Mouse (Mus musculus): ENCODE results near the gene Zfp652. TPM values are rescaled to one million over a fixed set of nuclear protein-coding genes. Genes with fewer than 3 reads are reported as not detected.
A peak's percentile ranks its signal among the peaks of the same experiment; 100 is the strongest.

Zfp652 gene
- polyA plus RNA-seq, 1 experiment from 2014 or later: 26.6 TPM

GRCm38 (mm10) chr11:95688515-95688914, 24.0 kb upstream of the Zfp652 start:
- ATAC-seq (ENCODE audit: insufficient number of reproducible peaks, low FRiP score, low TSS enrichment, low read depth): no peak
- Histone ChIP-seq H3K4me1 (no peaks in the 10 kb centered on the region), H3K4me2 (no peak overlapping the region), H3K27ac (no peak overlapping the region), H3K4me3 (no peak overlapping the region), H3K9ac (no peak overlapping the region), H3K9me3 (no peaks in the 10 kb centered on the region), H3K27me3 (no peaks in the 10 kb centered on the region), H3K36me3 (no peaks in the 10 kb centered on the region)
- 61% methylated on average over 6 of the region's 6 CpGs for WGBS

- Histone ChIP-seq H3K4me2 (no peak overlapping the region), H3K9me3 (no peaks in the 10 kb centered on the region), H3K9ac (no peak overlapping the region), H3K27me3 (no peaks in the 10 kb centered on the region), H3K36me3 (no peaks in the 10 kb centered on the region), H3K4me3 (no peak overlapping the region), H3K27ac (no peak overlapping the region), H3K4me1 (no peaks in the 10 kb centered on the region)
- ATAC-seq (ENCODE audit: insufficient number of reproducible peaks, low FRiP score, low TSS enrichment, low read depth): no peak
- WGBS: 59% methylated on average over 7 of the region's 7 CpGs
These were observed 23.5 kb upstream of the Zfp652 start for GRCm38 (mm10) chr11:95688981-95689380.

GRCm38 (mm10) chr11:95689544-95689943, 22.9 kb upstream of the Zfp652 start:
- no peak overlapping the region for H3K4me3 ChIP-seq
- no peak overlapping the region for H3K4me2 ChIP-seq
- H3K27me3 ChIP-seq: no peaks in the 10 kb centered on the region
- H3K9me3 ChIP-seq: no peaks in the 10 kb centered on the region
- no peaks in the 10 kb centered on the region for H3K36me3 ChIP-seq
- no peak overlapping the region for H3K27ac ChIP-seq
- no peaks in the 10 kb centered on the region for H3K4me1 ChIP-seq
- WGBS: 81% methylated on average over 3 of the region's 3 CpGs
- ATAC-seq (ENCODE audit: insufficient number of reproducible peaks, low FRiP score, low TSS enrichment, low read depth): no peak
- no peak overlapping the region for H3K9ac ChIP-seq

GRCm38 (mm10) chr11:95698541-95698940, 13.9 kb upstream of the Zfp652 start:
- Histone ChIP-seq H3K36me3 (no peaks in the 10 kb centered on the region), H3K4me2 (no peak overlapping the region), H3K27ac (no peak overlapping the region), H3K4me3 (no peak overlapping the region), H3K9me3 (no peaks in the 10 kb centered on the region), H3K27me3 (no peaks in the 10 kb centered on the region), H3K4me1 (no peaks in the 10 kb centered on the region; the same call in none of the 2 replicates), H3K9ac (no peak overlapping the region)
- 67% methylated on average over 5 of the region's 5 CpGs for WGBS
- no peak for ATAC-seq (ENCODE audit: insufficient number of reproducible peaks, low FRiP score, low TSS enrichment, low read depth)

GRCm38 (mm10) chr11:95700778-95701739, 11.4 kb upstream of the Zfp652 start:
- no peak for ATAC-seq (ENCODE audit: insufficient number of reproducible peaks, low FRiP score, low TSS enrichment, low read depth)
- H3K27me3 ChIP-seq: no peaks in the 10 kb centered on the region
- no peak overlapping the region for H3K4me3 ChIP-seq
- H3K27ac ChIP-seq: no peak overlapping the region
- H3K4me2 ChIP-seq: no peak overlapping the region
- no peaks in the 10 kb centered on the region; the same call in none of the 2 replicates for H3K4me1 ChIP-seq
- no peaks in the 10 kb centered on the region for H3K36me3 ChIP-seq
- H3K9me3 ChIP-seq: no peaks in the 10 kb centered on the region
- WGBS: 88% methylated on average over 13 of the region's 13 CpGs
- H3K9ac ChIP-seq: no peak overlapping the region

- H3K9ac ChIP-seq: no peak overlapping the region
- H3K36me3 ChIP-seq: no peaks in the 10 kb centered on the region
- no peak for ATAC-seq (ENCODE audit: insufficient number of reproducible peaks, low FRiP score, low TSS enrichment, low read depth)
- H3K4me1 ChIP-seq: 0 out of 2 replicates have a peak, but pooled peaks cover 2% of the 10 kb centered on the region
- H3K4me3 ChIP-seq: no peak overlapping the region
- 84% methylated on average over 12 of the region's 12 CpGs for whole genome bisulfite sequencing
- H3K27ac ChIP-seq: no peak overlapping the region
- H3K9me3 ChIP-seq: no peaks in the 10 kb centered on the region
- H3K4me2 ChIP-seq: no peak overlapping the region
- H3K27me3 ChIP-seq: no peaks in the 10 kb centered on the region
These were observed 8.2 kb upstream of the Zfp652 start for GRCm38 (mm10) chr11:95704032-95704969.

GRCm38 (mm10) chr11:95704970-95705330, 7.5 kb upstream of the Zfp652 start:
- Histone ChIP-seq H3K4me3 (no peak overlapping the region), H3K27ac (no peak overlapping the region), H3K9me3 (no peaks in the 10 kb centered on the region), H3K4me1 (0 out of 2 replicates have a peak, but pooled peaks cover 2% of the 10 kb centered on the region), H3K27me3 (no peaks in the 10 kb centered on the region), H3K9ac (no peak overlapping the region), H3K36me3 (no peaks in the 10 kb centered on the region), H3K4me2 (no peak overlapping the region)
- ATAC-seq (ENCODE audit: insufficient number of reproducible peaks, low FRiP score, low TSS enrichment, low read depth): no peak
- 68% methylated on average over 4 of the region's 4 CpGs for WGBS

GRCm38 (mm10) chr11:95709534-95710040, 2.9 kb upstream of the Zfp652 start:
- Histone ChIP-seq H3K36me3 (no peaks in the 10 kb centered on the region), H3K27ac (no peak overlapping the region), H3K9ac (no peak overlapping the region), H3K9me3 (no peaks in the 10 kb centered on the region), H3K4me1 (peaks cover 16% of the 10 kb centered on the region), H3K4me2 (no peak overlapping the region), H3K27me3 (no peaks in the 10 kb centered on the region), H3K4me3 (no peak overlapping the region)
- ATAC-seq (ENCODE audit: insufficient number of reproducible peaks, low FRiP score, low TSS enrichment, low read depth): no peak
- 92% methylated on average over 6 of the region's 6 CpGs for WGBS

- Histone ChIP-seq H3K9me3 (no peaks in the 10 kb centered on the region), H3K27me3 (no peaks in the 10 kb centered on the region), H3K9ac (no peak overlapping the region), H3K4me1 (peaks cover 25% of the 10 kb centered on the region), H3K27ac (no peak overlapping the region), H3K4me3 (no peak overlapping the region), H3K4me2 (no peak overlapping the region), H3K36me3 (no peaks in the 10 kb centered on the region)
- WGBS: 83% methylated on average over 7 of the region's 7 CpGs
- ATAC-seq (ENCODE audit: insufficient number of reproducible peaks, low FRiP score, low TSS enrichment, low read depth): no peak
These were observed 2.0 kb upstream of the Zfp652 start for GRCm38 (mm10) chr11:95710478-95710877.

GRCm38 (mm10) chr11:95712085-95712562, 349 bp upstream of the Zfp652 start:
- WGBS: 41% methylated on average over 12 of the region's 12 CpGs
- Histone ChIP-seq H3K9ac (peak overlapping the region; percentile 84; the same call in 1 of the 2 replicates), H3K9me3 (no peaks in the 10 kb centered on the region), H3K27me3 (no peaks in the 10 kb centered on the region), H3K36me3 (no peaks in the 10 kb centered on the region), H3K4me1 (peaks cover 33% of the 10 kb centered on the region), H3K4me2 (peak overlapping the region; percentile 82), H3K4me3 (peak overlapping the region; percentile 74), H3K27ac (peak overlapping the region; percentile 98)
- no peak for ATAC-seq (ENCODE audit: insufficient number of reproducible peaks, low FRiP score, low TSS enrichment, low read depth)

GRCm38 (mm10) chr11:95713225-95713810, 845 bp downstream of the Zfp652 start:
- Histone ChIP-seq H3K4me2 (peak overlapping the region; percentile 82), H3K4me1 (peaks cover 31% of the 10 kb centered on the region), H3K9ac (peak overlapping the region; percentile 84), H3K27ac (peak overlapping the region; percentile 98), H3K36me3 (no peaks in the 10 kb centered on the region), H3K4me3 (peak overlapping the region; percentile 74), H3K27me3 (no peaks in the 10 kb centered on the region), H3K9me3 (no peaks in the 10 kb centered on the region)
- WGBS: under 1% methylated on average over 29 of the region's 49 CpGs
- ATAC-seq (ENCODE audit: insufficient number of reproducible peaks, low FRiP score, low TSS enrichment, low read depth): peak; percentile 53

All from limb, embryonic 15.5 days (tissue).